Mouse (Mus musculus): Measurements from ENCODE around the gene Cirbp.
"Not testable (repeated sequence)": the region's sequence is repeated elsewhere in the genome, so short reads cannot be mapped to it uniquely, and the experiment has no call there.

Gene Cirbp

GRCm38 (mm10) chr10:80162243-80162608, 3.6 kb upstream of the Cirbp start:
- in situ Hi-C loops (cut with MboI, MseI): no loop called here

- in situ Hi-C loops (cut with MboI, MseI): no loop called here
These were observed 3.0 kb upstream of the Cirbp start for GRCm38 (mm10) chr10:80162716-80163299.

GRCm38 (mm10) chr10:80163721-80164120, 2.1 kb upstream of the Cirbp start:
- in situ Hi-C loops (cut with MboI, MseI): no loop called here

- in situ Hi-C loops (cut with MboI, MseI): no loop called here
These were observed 1.4 kb upstream of the Cirbp start for GRCm38 (mm10) chr10:80164161-80164997.

GRCm38 (mm10) chr10:80164998-80165344, 814 bp upstream of the Cirbp start:
- in situ Hi-C loops (cut with MboI, MseI): no loop called here

- in situ Hi-C loops (cut with MboI, MseI): not testable (repeated sequence)
These were observed 351 bp downstream of the Cirbp start for GRCm38 (mm10) chr10:80166136-80166535.

- in situ Hi-C loops (cut with MboI, MseI): no loop called here
These were observed 1.8 kb downstream of the Cirbp start for GRCm38 (mm10) chr10:80167460-80168037.

GRCm38 (mm10) chr10:80168038-80168661, 2.4 kb downstream of the Cirbp start:
- in situ Hi-C loops (cut with MboI, MseI): no loop called here

- in situ Hi-C loops (cut with MboI, MseI): no loop called here
These were observed 3.3 kb downstream of the Cirbp start for GRCm38 (mm10) chr10:80169070-80169469.

GRCm38 (mm10) chr10:80169651-80170050, 3.9 kb downstream of the Cirbp start:
- in situ Hi-C loops (cut with MboI, MseI): no loop called here

- in situ Hi-C loops (cut with MboI, MseI): no loop called here
These were observed 4.3 kb downstream of the Cirbp start for GRCm38 (mm10) chr10:80170052-80170451.

GRCm38 (mm10) chr10:80170601-80171021, 4.8 kb downstream of the Cirbp start:
- in situ Hi-C loops (cut with MboI, MseI): no loop called here

- in situ Hi-C loops (cut with MboI, MseI): no loop called here
These were observed 5.5 kb downstream of the Cirbp start for GRCm38 (mm10) chr10:80171252-80171651.

GRCm38 (mm10) chr10:80171760-80172526, 6.2 kb downstream of the Cirbp start:
- in situ Hi-C loops (cut with MboI, MseI): no loop called here

GRCm38 (mm10) chr10:80172527-80173292, 6.9 kb downstream of the Cirbp start, which contains the start of gene 1600002K03Rik:
TSS of gene 1600002K03Rik (plus strand) at chr10:80172944.
- in situ Hi-C loops (cut with MboI, MseI): no loop called here

- in situ Hi-C loops (cut with MboI, MseI): no loop called here
These were observed 7.6 kb downstream of the Cirbp start for GRCm38 (mm10) chr10:80173358-80173757.

GRCm38 (mm10) chr10:80173955-80174640, 8.3 kb downstream of the Cirbp start:
- in situ Hi-C loops (cut with MboI, MseI): no loop called here

GRCm38 (mm10) chr10:80174705-80175104, 8.9 kb downstream of the Cirbp start:
- in situ Hi-C loops (cut with MboI, MseI): loop anchor here (5.0 kb wide), 1 partner anchor 73 kb away; the partner anchor contains the start of gene Ndufs7

GRCm38 (mm10) chr10:80175536-80176269, 9.9 kb downstream of the Cirbp start:
- in situ Hi-C loops (cut with MboI, MseI): loop anchor here (5.0 kb wide), 1 partner anchor 72 kb away; the partner anchor contains the start of gene Ndufs7
